Mouse (Mus musculus) cerebellum, postnatal 4 days (tissue): ENCODE results near the gene Sgcd.

Experiments
- DNase-seq, 2 experiments: peaks; one replicate each; pipeline ENCODE4 v3.0.0; 2022; ENCODE audit warnings: low spot score in 2 of 2, mixed read lengths in 1 of 2

The Sgcd gene

GRCm38 (mm10) chr11:47139867-47140266, 848.9 kb downstream of the Sgcd start:
- DNase-seq = no peak

- DNase-seq = no peak
These were observed 849.5 kb downstream of the Sgcd start for GRCm38 (mm10) chr11:47139271-47139670.

- no peak for DNase-seq
These were observed 856.4 kb downstream of the Sgcd start for GRCm38 (mm10) chr11:47132410-47132809.

- DNase-seq = no peak
These were observed 858.3 kb downstream of the Sgcd start for GRCm38 (mm10) chr11:47130432-47130831.

- DNase-seq = no peak
These were observed 858.8 kb downstream of the Sgcd start for GRCm38 (mm10) chr11:47129992-47130391.

DNA sequence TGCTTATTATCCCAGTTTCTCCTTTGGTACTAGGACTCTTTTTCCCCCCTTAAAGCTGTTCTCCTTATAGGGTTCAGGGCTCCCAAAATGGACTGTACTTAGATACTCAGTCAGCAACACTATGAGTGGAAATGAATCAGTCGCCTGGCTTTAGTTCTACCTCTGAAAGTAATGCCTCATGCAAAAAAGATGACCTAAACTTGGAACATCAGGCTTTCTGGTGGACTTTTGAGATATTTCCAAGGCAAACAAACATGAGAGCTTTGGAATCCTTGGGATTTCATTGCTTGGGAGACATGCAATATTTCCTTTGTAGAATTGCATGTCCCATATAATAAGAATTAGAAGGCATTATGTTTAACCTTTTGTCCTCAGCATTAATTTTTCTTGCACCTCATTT, 859.6 kb downstream of the Sgcd start:
- DNase-seq = no peak

GRCm38 (mm10) chr11:47128331-47128730, 860.4 kb downstream of the Sgcd start:
- peak in 1 of 2 experiments; percentile 41 for DNase-seq

DNA sequence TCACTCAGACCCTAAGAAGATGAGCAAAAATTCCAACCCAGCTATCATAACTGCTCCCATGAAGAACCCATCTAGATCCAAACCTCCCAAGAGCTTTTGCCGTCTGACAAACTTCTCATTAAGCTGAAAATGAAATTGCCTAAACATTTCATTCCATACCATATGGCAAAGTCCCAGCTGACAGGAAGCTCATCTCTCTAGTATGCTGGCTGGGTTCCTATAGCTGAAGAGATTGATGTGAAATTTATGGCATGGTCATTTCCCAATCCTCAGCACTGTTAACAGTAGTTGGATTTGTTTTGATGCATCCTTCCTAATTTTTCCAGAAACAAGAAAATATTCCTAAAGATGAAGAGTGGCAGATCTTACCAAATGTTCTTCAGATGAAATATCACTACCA, 867.9 kb downstream of the Sgcd start:
- DNase-seq = no peak

DNA sequence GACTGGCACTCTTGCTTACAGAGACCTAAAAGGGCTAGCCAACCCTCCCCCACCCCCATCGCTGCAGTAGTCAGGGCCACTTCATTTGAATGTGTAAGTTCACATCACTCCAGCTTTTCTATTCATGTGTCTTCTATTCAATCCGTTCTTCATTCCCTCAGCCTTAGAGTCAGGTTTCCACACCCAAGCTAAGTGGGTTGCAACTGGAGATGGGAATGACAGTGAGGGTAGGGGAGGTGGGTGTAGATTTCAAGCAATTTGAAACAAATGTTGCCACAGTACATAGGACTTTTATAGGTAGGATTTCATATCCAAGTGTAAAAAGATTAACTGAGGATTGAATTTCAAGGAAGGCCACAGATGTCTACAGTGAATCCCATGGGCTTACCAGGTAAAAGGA, 870.9 kb downstream of the Sgcd start:
- no peak for DNase-seq

DNA sequence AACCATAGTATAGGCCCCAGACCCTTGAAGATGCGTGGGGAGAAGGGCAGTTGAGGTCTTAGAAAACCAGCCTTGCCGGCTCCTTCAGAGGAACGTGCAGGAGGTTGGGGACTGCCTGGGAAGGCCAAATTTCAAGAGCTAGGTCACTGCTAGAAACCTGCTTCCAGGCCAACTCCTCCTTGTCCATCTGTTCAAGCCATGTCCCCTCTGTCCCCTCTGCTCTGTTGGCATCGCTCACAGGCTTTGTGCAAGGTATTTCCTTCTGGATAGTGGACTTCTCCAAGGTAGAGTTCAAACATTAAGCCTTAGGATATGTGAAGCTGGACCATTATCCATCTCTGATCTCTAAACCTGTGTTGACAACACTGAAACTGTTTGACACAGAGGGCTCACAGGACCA, 874.4 kb downstream of the Sgcd start:
- no peak for DNase-seq

- DNase-seq = no peak
These were observed 875.7 kb downstream of the Sgcd start for GRCm38 (mm10) chr11:47113081-47113480.

DNA sequence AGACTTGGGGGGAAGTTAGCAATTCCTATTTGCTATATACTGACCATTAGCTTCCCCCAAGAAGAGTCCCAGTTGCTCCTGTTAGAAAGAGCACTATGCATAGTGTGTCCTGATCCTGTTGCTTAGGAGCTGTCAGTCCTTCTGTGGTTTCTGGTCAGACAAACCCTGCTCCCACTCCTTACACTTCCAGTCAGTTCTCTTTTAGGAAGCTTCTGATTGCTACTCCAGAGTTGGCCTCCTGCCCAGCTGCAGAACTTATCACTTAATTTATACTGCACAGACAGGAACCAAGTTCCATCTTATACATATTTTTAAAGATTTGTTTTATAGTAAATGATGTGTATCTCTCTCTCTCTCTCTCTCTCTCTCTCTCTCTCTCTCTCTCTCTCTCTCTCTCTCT, 878.5 kb downstream of the Sgcd start:
- no peak for DNase-seq

- DNase-seq = no peak
These were observed 881.1 kb downstream of the Sgcd start for GRCm38 (mm10) chr11:47107661-47108060.

GRCm38 (mm10) chr11:47093296-47093912, 895.4 kb downstream of the Sgcd start:
- no peak for DNase-seq

- no peak for DNase-seq
These were observed 906.3 kb downstream of the Sgcd start for GRCm38 (mm10) chr11:47082517-47082916.

- DNase-seq = no peak
These were observed 915.2 kb downstream of the Sgcd start for GRCm38 (mm10) chr11:47073538-47073937.

- no peak for DNase-seq
These were observed 917.6 kb downstream of the Sgcd start for GRCm38 (mm10) chr11:47071161-47071560.

DNA sequence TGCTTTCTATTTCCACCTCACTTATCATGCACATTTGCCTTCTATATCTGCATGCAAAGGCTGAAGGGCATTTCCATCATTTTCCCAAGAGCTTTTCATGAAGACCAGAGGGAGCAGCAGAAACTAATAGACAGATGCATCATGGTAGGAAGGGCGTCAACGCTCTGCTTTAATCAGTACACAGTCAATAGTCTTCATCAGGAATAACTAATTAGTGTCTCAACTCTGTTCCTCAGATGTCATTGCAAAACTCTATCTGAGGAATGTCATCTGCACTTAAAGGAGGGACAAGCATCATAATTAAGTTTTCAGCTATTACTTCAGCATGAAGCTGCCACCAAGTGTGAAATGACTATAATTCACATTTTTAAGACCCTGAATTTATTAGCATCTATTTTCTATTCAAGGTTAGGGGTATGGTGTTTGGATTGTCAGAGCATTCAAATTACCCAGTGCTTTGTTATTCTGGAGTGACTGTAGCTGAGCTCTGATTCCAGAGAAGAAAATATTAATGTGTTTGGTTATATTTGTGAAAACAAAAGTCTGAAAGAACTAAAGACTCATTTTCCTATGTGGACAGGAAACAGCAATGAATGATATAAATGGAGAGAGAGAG, 918.9 kb downstream of the Sgcd start:
- no peak for DNase-seq

- no peak for DNase-seq
These were observed 925.1 kb downstream of the Sgcd start for GRCm38 (mm10) chr11:47063690-47064089.

DNA sequence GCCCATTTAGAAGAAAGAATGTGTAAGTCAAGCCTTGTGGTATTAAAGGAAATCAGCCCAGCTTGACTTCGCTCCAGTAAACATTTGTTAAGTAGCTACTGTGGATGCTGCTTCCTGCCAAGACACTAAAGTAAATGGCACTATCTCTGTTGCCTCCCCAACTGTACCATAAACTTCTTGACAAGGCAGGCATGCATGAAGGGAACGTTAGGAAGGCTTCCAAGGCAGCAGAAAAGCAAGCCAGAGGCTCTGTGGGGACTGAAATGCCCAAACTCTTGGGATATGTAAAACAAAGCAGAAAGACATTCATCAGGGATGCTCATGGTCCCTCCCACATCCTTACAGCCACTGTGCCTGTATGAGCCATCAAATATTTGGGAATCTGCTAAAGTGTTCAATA, 938.4 kb downstream of the Sgcd start:
- no peak for DNase-seq

DNA sequence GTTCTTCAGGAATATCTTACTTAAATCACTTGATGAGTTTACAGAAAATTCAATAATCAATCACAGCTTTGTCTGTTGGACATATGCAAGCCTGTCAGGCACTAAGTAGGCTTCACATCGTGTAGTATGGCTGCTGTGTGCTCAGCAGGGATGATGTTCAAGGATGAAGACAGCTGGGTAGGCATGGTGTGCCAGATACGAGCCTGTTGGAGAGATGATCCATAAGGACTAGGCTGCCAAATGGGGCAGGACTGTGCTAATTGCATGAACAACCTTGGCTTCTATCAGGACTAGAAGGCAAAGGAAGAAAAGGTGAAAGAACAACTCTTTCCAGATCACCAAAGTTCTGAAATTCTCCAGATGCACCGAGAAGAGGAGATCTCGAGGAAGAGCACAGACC, 939.0 kb downstream of the Sgcd start:
- peak in 1 of 2 experiments; percentile 4 for DNase-seq

DNA sequence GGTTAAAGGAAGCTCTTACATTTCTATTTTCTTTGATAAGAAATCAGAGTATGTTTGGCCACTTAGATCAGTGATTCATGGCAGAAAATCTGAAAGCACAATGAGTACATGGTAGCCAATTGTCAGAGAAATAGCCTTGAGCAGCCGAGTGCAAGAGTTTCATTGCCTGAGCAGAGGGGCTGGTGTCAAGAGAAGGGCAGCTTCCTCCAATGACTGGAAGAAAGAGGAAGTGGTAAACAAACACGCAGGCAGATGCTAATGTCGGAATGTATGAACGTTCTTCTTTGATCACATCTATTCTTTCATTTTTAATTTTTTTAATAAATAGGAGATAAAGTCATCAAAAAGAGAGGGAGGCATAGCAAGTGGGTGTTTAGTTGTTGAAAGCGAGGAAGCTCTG, 956.5 kb downstream of the Sgcd start:
- no peak for DNase-seq

GRCm38 (mm10) chr11:47020874-47021273, 967.9 kb downstream of the Sgcd start:
- no peak for DNase-seq

GRCm38 (mm10) chr11:47018139-47018538, 970.6 kb downstream of the Sgcd start:
- peak in 1 of 2 experiments; percentile 16 for DNase-seq
